ENCODE assay signal across 8 mouse cellular contexts in the genomic region with DNA sequence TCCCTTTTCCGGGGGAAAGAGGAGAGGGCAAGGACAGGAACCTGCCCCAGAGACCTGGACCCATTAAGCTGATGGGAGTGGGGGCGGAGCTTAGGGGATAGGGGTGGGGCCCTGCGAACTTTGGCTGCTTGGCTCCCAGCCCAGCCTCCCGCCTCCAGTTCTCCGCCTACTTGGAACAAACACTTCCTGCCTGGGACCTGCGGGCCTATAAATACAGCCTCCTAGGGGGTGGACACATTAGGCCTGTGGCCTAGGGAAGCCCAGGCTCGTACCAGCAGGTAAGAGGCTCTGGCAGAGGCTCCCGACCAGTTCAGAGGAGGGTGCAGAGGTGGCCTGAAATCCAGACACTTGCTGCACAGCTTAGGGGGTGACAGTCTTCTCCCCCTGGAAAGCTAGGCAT. TPM values are rescaled to one million over a fixed set of nuclear protein-coding genes. Genes with fewer than 3 reads are reported as not detected.
DNase-seq lines count a peak whose midpoint lies in the region; ATAC-seq and TF ChIP-seq lines count a peak whose summit lies in the region.

Acy3 (plus strand) TSS at position 237 of the 400 bp plus-strand sequence.

- peak within 1 kb of the TSS; percentile 8; the same call in 1 of the 2 replicates for H3K9ac ChIP-seq in intestine, postnatal 0 days (ENCODE audit: low read depth, low read length)

- peak within 1 kb of the TSS; percentile 62 for H3K4me3 ChIP-seq in megakaryocyte, embryonic 14.5 days (replicated peaks)
- no peak within 1 kb of the TSS for H3K4me3 ChIP-seq in intestine, postnatal 0 days (ENCODE audit: low read depth, low read length)

- H3K27me3 ChIP-seq in megakaryocyte, embryonic 14.5 days (replicated peaks): peaks cover 28% of the 10 kb centered on the region
- H3K27me3 ChIP-seq in intestine, postnatal 0 days (replicated peaks; ENCODE audit: control insufficient read depth, insufficient read depth, low read length): no peaks in the 10 kb centered on the region

- TF ChIP-seq POLR2A in brain, embryonic 14.5 days (IDR thresholded peaks at IDR 0.05; ENCODE audit: borderline replicate concordance, extremely low read depth, insufficient read depth, insufficient read length, poor library complexity, severe bottlenecking): no peak

- no peaks in the 10 kb centered on the region for H3K36me3 ChIP-seq in megakaryocyte, embryonic 14.5 days (replicated peaks; ENCODE audit: low read length)
- no peaks in the 10 kb centered on the region for H3K36me3 ChIP-seq in intestine, postnatal 0 days (ENCODE audit: control insufficient read depth, insufficient read depth)

- H3K9me3 ChIP-seq in megakaryocyte, embryonic 14.5 days: peaks cover 6% of the 10 kb centered on the region
- H3K9me3 ChIP-seq in intestine, postnatal 0 days (ENCODE audit: control insufficient read depth): no peaks in the 10 kb centered on the region

- peak within 1 kb of the TSS; percentile 48 for H3K4me2 ChIP-seq in intestine, postnatal 0 days (replicated peaks; ENCODE audit: low read depth)

- TF ChIP-seq CTCF in brain, embryonic 14.5 days (IDR thresholded peaks at IDR 0.05; ENCODE audit: borderline replicate concordance, extremely low read depth, insufficient read depth, insufficient read length): no peak
- TF ChIP-seq CTCF in intestine, postnatal 0 days (IDR thresholded peaks at IDR 0.05; ENCODE audit: low read depth): 0 out of 2 replicates have a peak, but pooled peaks have one; percentile 15

- H3K27ac ChIP-seq in intestine, postnatal 0 days (ENCODE audit: low read depth, low read length): peak within 1 kb of the TSS; percentile 22

- H3K4me1 ChIP-seq in megakaryocyte, embryonic 14.5 days: peaks cover 48% of the 10 kb centered on the region
- peaks cover 9% of the 10 kb centered on the region; the same call in 1 of the 2 replicates for H3K4me1 ChIP-seq in intestine, postnatal 0 days (replicated peaks; ENCODE audit: control insufficient read depth, insufficient read depth, low read length)

- DNase-seq in brain, embryonic 14.5 days (ENCODE audit: low read depth): peak; percentile 62
- DNase-seq in gastrocnemius, postnatal 4 days (ENCODE audit: low spot score in 2 of 2): peak; percentile 64 to 75
- DNase-seq in liver: peak; percentile 84
- DNase-seq in ovary, adult 18-20 months (ENCODE audit: low spot score): peak; percentile 72

- 6% methylated on average over 8 of the region's 8 CpGs for WGBS in intestine, postnatal 0 days

- no peak for ATAC-seq in megakaryocyte, adult 5-6 weeks (ENCODE audit: poor library complexity, severe bottlenecking)
- ATAC-seq in intestine, postnatal 0 days: peak; percentile 87
- no peak for ATAC-seq in monocyte, adult 5-6 weeks (replicated peaks; ENCODE audit: insufficient number of reproducible peaks, low FRiP score, low TSS enrichment, poor library complexity, severe bottlenecking)

RNA-seq across cellular contexts. Expression of gene Acy3, which starts in this region (rescaled TPM):
- polyA plus RNA-seq in megakaryocyte, embryonic 14.5 days (2012; ENCODE audit: insufficient read depth, low replicate concordance): 6.4 TPM in 1 of 2 replicates, not detected in the other
- 0.51 and 0.62 TPM in 2 replicates for total RNA-seq in megakaryocyte, adult 5-6 weeks (2015)
- not detected in 2 replicates for total RNA-seq in megakaryocyte, adult 5-6 weeks (2017)
- 2.5 and 2.7 TPM in 2 replicates for polyA plus RNA-seq in brain, embryonic 14.5 days (2012; rRNA removed)
- total RNA-seq in gastrocnemius, postnatal 4 days (2021): 1 to 10 TPM; 7.0 to 7.6 TPM
- polyA plus RNA-seq in intestine, postnatal 0 days (2015; fragmentation: Nextera tagmentation; extraction: Ambion mirVana): 32.3 and 34.5 TPM in 2 replicates
- total RNA-seq in monocyte, adult 5-6 weeks (2017): not detected in 3 replicates
